Comparison of ENCODE assay signal across 10 mouse cellular contexts in genomic region chr6:91514135-91514534, GRCm38 (mm10). TPM values are rescaled to one million over a fixed set of nuclear protein-coding genes. Genes with fewer than 3 reads are reported as not detected.
DNase-seq lines count a peak whose midpoint lies in the region; ATAC-seq and TF ChIP-seq lines count a peak whose summit lies in the region.
"Had no signal": no experiment of that assay in that cellular context is flagged by ENCODE, and none has a peak within 500 bp of the region (broad histone marks: within the 10 kb centered on the region; RNA-seq: fewer than 3 reads in every experiment).

No protein-coding gene starts in this region.

- ATAC-seq in kidney, embryonic 15.5 days (replicated peaks; ENCODE audit: low FRiP score), result no peak
- ATAC-seq in embryonic facial prominence, embryonic 13.5 days (ENCODE audit: insufficient number of reproducible peaks, insufficient read depth, low FRiP score, low TSS enrichment, low read depth), result no peak
- ATAC-seq in liver, embryonic 13.5 days (ENCODE audit: low read depth), result no peak

- TF ChIP-seq EP300 in MEL (IDR thresholded peaks at IDR 0.05; ENCODE audit: low read depth in 1 of 2, low read length in 2 of 2), result peak in 1 of 2 experiments; percentile 55; a peak in 2 of 4 replicates

- H3K36me3 ChIP-seq in kidney, embryonic 15.5 days, result peaks cover 41% of the 10 kb centered on the region
- peaks cover 7 to 24% of the 10 kb centered on the region in 2 experiments; a peak in 3 of 4 replicates for H3K36me3 ChIP-seq in MEL (ENCODE audit: control insufficient read depth in 1 of 2, insufficient read depth in 2 of 2, low read length in 2 of 2)
- H3K36me3 ChIP-seq in embryonic facial prominence, embryonic 13.5 days, result peaks cover 20% of the 10 kb centered on the region
- peaks cover 20% of the 10 kb centered on the region for H3K36me3 ChIP-seq in liver, embryonic 13.5 days

- TF ChIP-seq RAD21 in MEL (IDR thresholded peaks at IDR 0.05; ENCODE audit: low read depth, low read length), result no peak

- H3K4me1 ChIP-seq in kidney, embryonic 15.5 days, result peaks cover 36% of the 10 kb centered on the region
- peaks cover 2 to 10% of the 10 kb centered on the region in 2 experiments; a peak in 3 of 4 replicates for H3K4me1 ChIP-seq in MEL (ENCODE audit: control insufficient read depth in 1 of 2, insufficient read depth in 2 of 2, low read length in 2 of 2)
- H3K4me1 ChIP-seq in embryonic facial prominence, embryonic 13.5 days, result peaks cover 22% of the 10 kb centered on the region
- peaks cover 40% of the 10 kb centered on the region for H3K4me1 ChIP-seq in liver, embryonic 13.5 days (replicated peaks)

- TF ChIP-seq POLR2A in MEL (IDR thresholded peaks at IDR 0.05; ENCODE audit: control insufficient read depth in 1 of 2, insufficient read depth in 1 of 2, low read depth in 1 of 2, low read length in 2 of 2, poor library complexity in 1 of 2), result no peak

- H3K27ac ChIP-seq in kidney, embryonic 15.5 days, result no peak overlapping the region
- H3K27ac ChIP-seq in MEL (ENCODE audit: control insufficient read depth, low read depth, low read length), result no peak overlapping the region; the same call in 1 of the 2 replicates
- H3K27ac ChIP-seq in embryonic facial prominence, embryonic 13.5 days, result no peak overlapping the region
- H3K27ac ChIP-seq in liver, embryonic 13.5 days, result no peak overlapping the region

- peak overlapping the region; percentile 63 for H3K4me3 ChIP-seq in kidney, embryonic 15.5 days (replicated peaks)
- no peak overlapping the region for H3K4me3 ChIP-seq in MEL (ENCODE audit: control insufficient read depth in 1 of 2, insufficient read depth in 1 of 2, low read depth in 2 of 2, low read length in 2 of 2)
- H3K4me3 ChIP-seq in embryonic facial prominence, embryonic 13.5 days, result no peak overlapping the region
- no peak overlapping the region for H3K4me3 ChIP-seq in liver, embryonic 13.5 days (replicated peaks)

- peaks cover 15% of the 10 kb centered on the region for H3K79me2 ChIP-seq in MEL (ENCODE audit: control insufficient read depth, insufficient read depth, low read length, poor library complexity)

- peak overlapping the region; percentile 70; the same call in 1 of the 2 replicates for H3K4me2 ChIP-seq in kidney, embryonic 15.5 days
- peak overlapping the region; percentile 82; the same call in 1 of the 2 replicates for H3K4me2 ChIP-seq in embryonic facial prominence, embryonic 13.5 days
- H3K4me2 ChIP-seq in liver, embryonic 13.5 days, result peak overlapping the region; percentile 96

- TF ChIP-seq CTCF in MEL (IDR thresholded peaks at IDR 0.05 in 2 of 3, conservative IDR thresholded peaks at IDR 0.05 in 1 of 3; ENCODE audit: control insufficient read depth in 1 of 3, insufficient read depth in 1 of 3, low read depth in 2 of 3, low read length in 3 of 3, poor library complexity in 1 of 3, severe bottlenecking in 1 of 3), result no peak

- H3K9me3 ChIP-seq in kidney, embryonic 15.5 days (replicated peaks), result no peaks in the 10 kb centered on the region
- H3K9me3 ChIP-seq in MEL (replicated peaks; ENCODE audit: insufficient read depth, low read length), result no peaks in the 10 kb centered on the region
- H3K9me3 ChIP-seq in embryonic facial prominence, embryonic 13.5 days, result no peaks in the 10 kb centered on the region
- H3K9me3 ChIP-seq in liver, embryonic 13.5 days (replicated peaks), result no peaks in the 10 kb centered on the region

- no peak overlapping the region for H3K9ac ChIP-seq in kidney, embryonic 15.5 days
- H3K9ac ChIP-seq in MEL (ENCODE audit: control insufficient read depth, low read depth, low read length, poor library complexity, severe bottlenecking), result no peak overlapping the region
- peak overlapping the region; percentile 95 for H3K9ac ChIP-seq in embryonic facial prominence, embryonic 13.5 days
- no peak overlapping the region for H3K9ac ChIP-seq in liver, embryonic 13.5 days

- no peak for DNase-seq in kidney, adult 9 months
- peak; percentile 29 for DNase-seq in MEL (ENCODE audit: low read depth, low spot score)
- DNase-seq in liver, embryonic 13.5 days, result no peak
- no peak for DNase-seq in spleen, adult 12 weeks (ENCODE audit: low spot score)
- no peak for DNase-seq in layer of hippocampus, adult 9-10 months (ENCODE audit: low spot score)
- DNase-seq: cerebellum, adult 9-11 months; gastrocnemius, postnatal 25 days; right cerebral cortex, adult 18-20 months had no signal

- no peaks in the 10 kb centered on the region for H3K27me3 ChIP-seq in kidney, embryonic 15.5 days
- no peaks in the 10 kb centered on the region for H3K27me3 ChIP-seq in MEL (ENCODE audit: control insufficient read depth in 1 of 2, insufficient read depth in 2 of 2, low read length in 2 of 2)
- H3K27me3 ChIP-seq in embryonic facial prominence, embryonic 13.5 days, result no peaks in the 10 kb centered on the region
- H3K27me3 ChIP-seq in liver, embryonic 13.5 days, result no peaks in the 10 kb centered on the region

TF ChIP-seq in MEL, 35 proteins besides CTCF, POLR2A, EP300 and RAD21:
- no peak for TF ChIP-seq ZC3H11A (IDR thresholded peaks at IDR 0.05; ENCODE audit: low read depth, low read length)
- TF ChIP-seq CHD2 (IDR thresholded peaks at IDR 0.05; ENCODE audit: low read length), result no peak
- no peak for TF ChIP-seq CHD1 (IDR thresholded peaks at IDR 0.05; ENCODE audit: low read depth, low read length)
- peak; percentile 93 for TF ChIP-seq ZNF384 (IDR thresholded peaks at IDR 0.05; ENCODE audit: low read depth, low read length)
- peak; percentile 70 for TF ChIP-seq GATA1 (IDR thresholded peaks at IDR 0.05; ENCODE audit: low read depth, low read length)
- TF ChIP-seq POLR2AphosphoS2 (IDR thresholded peaks at IDR 0.05; ENCODE audit: low read length), result no peak
- peak; percentile 58; the same call in 1 of the 2 replicates for TF ChIP-seq RCOR1 (IDR thresholded peaks at IDR 0.05; ENCODE audit: low read depth, low read length)
- no peak for TF ChIP-seq NELFE (IDR thresholded peaks at IDR 0.05; ENCODE audit: low read depth, low read length)
- no peak for TF ChIP-seq POLR2AphosphoS5 (IDR thresholded peaks at IDR 0.05; ENCODE audit: borderline replicate concordance, low read depth, low read length)
- peak; percentile 45; the same call in 1 of the 2 replicates for TF ChIP-seq ETS1 (IDR thresholded peaks at IDR 0.05; ENCODE audit: low read depth, low read length)
- no peak for TF ChIP-seq TCF12 (IDR thresholded peaks at IDR 0.05; ENCODE audit: low read depth, low read length)
- no peak for TF ChIP-seq MEF2A (IDR thresholded peaks at IDR 0.05; ENCODE audit: extremely low read depth, insufficient replicate concordance, low read depth, low read length, poor library complexity, severe bottlenecking)
- TF ChIP-seq UBTF (IDR thresholded peaks at IDR 0.05; ENCODE audit: borderline replicate concordance, insufficient read depth, low read depth, low read length), result no peak
- TF ChIP-seq MYB (IDR thresholded peaks at IDR 0.05; ENCODE audit: low read depth, low read length), result no peak
- 0 out of 2 replicates have a peak, but pooled peaks have one; percentile 8 for TF ChIP-seq MXI1 (IDR thresholded peaks at IDR 0.05; ENCODE audit: low read depth, low read length)
- 0 out of 2 replicates have a peak, but pooled peaks have one; percentile 34 for TF ChIP-seq ZKSCAN1 (IDR thresholded peaks at IDR 0.05; ENCODE audit: low read depth, low read length)
- no peak for TF ChIP-seq MAFK (IDR thresholded peaks at IDR 0.05; ENCODE audit: borderline replicate concordance, low read depth, low read length)
- TF ChIP-seq USF1 (IDR thresholded peaks at IDR 0.05; ENCODE audit: low read depth, low read length), result no peak
- no peak for TF ChIP-seq TAL1 (IDR thresholded peaks at IDR 0.05; ENCODE audit: low read length)
- no peak for TF ChIP-seq KAT2A (conservative IDR thresholded peaks at IDR 0.05; ENCODE audit: low read depth, low read length)
- no peak for TF ChIP-seq NRF1 (IDR thresholded peaks at IDR 0.05; ENCODE audit: insufficient read depth, low read depth, low read length, poor library complexity, severe bottlenecking)

RNA-seq across cellular contexts. Expression of gene Xpc, which starts 1.6 kb away (rescaled TPM):
- polyA plus RNA-seq in kidney, embryonic 15.5 days (2015; fragmentation: Nextera tagmentation; extraction: Ambion mirVana), result 25.1 and 25.5 TPM in 2 replicates
- total RNA-seq in MEL (2012; rRNA removed), result 12.6 and 15.3 TPM in 2 replicates
- 10 to 100 TPM in 1 of 2 experiments, not detected in 1; 15.5 TPM for polyA plus RNA-seq in MEL (2012; ENCODE audit: insufficient read depth in 1 of 2, insufficient read length in 2 of 2, low read depth in 1 of 2, low replicate concordance in 2 of 2, missing spikeins in 1 of 2)
- polyA plus RNA-seq in embryonic facial prominence, embryonic 13.5 days (2015; fragmentation: Nextera tagmentation; extraction: Ambion mirVana), result 20.9 and 21.0 TPM in 2 replicates
- 4.6 and 5.5 TPM in 2 replicates for polyA plus RNA-seq in liver, embryonic 13.5 days (2015; fragmentation: Nextera tagmentation; extraction: Ambion mirVana)

RNA-seq across cellular contexts. Expression of gene Lsm3, which starts 1.6 kb away (rescaled TPM):
- polyA plus RNA-seq in kidney, embryonic 15.5 days (2015; fragmentation: Nextera tagmentation; extraction: Ambion mirVana), result 280 and 313 TPM in 2 replicates
- 235 and 259 TPM in 2 replicates for total RNA-seq in MEL (2012; rRNA removed)
- 100 to 1,000 TPM in 1 of 2 experiments, not detected in 1; 238 TPM for polyA plus RNA-seq in MEL (2012; ENCODE audit: insufficient read depth in 1 of 2, insufficient read length in 2 of 2, low read depth in 1 of 2, low replicate concordance in 2 of 2, missing spikeins in 1 of 2)
- 281 and 293 TPM in 2 replicates for polyA plus RNA-seq in embryonic facial prominence, embryonic 13.5 days (2015; fragmentation: Nextera tagmentation; extraction: Ambion mirVana)
- polyA plus RNA-seq in liver, embryonic 13.5 days (2015; fragmentation: Nextera tagmentation; extraction: Ambion mirVana), result 173 and 175 TPM in 2 replicates

RNA-seq across cellular contexts. Expression of gene Tmem43, which starts 40.6 kb away (rescaled TPM):
- polyA plus RNA-seq in kidney, embryonic 15.5 days (2015; fragmentation: Nextera tagmentation; extraction: Ambion mirVana), result 44.7 and 46.5 TPM in 2 replicates
- 17.0 and 22.3 TPM in 2 replicates for total RNA-seq in MEL (2012; rRNA removed)
- 10 to 100 TPM in 1 of 2 experiments, not detected in 1; 23.7 TPM for polyA plus RNA-seq in MEL (2012; ENCODE audit: insufficient read depth in 1 of 2, insufficient read length in 2 of 2, low read depth in 1 of 2, low replicate concordance in 2 of 2, missing spikeins in 1 of 2)
- polyA plus RNA-seq in embryonic facial prominence, embryonic 13.5 days (2015; fragmentation: Nextera tagmentation; extraction: Ambion mirVana), result 59.0 and 61.7 TPM in 2 replicates
- polyA plus RNA-seq in liver, embryonic 13.5 days (2015; fragmentation: Nextera tagmentation; extraction: Ambion mirVana), result 12.2 and 14.3 TPM in 2 replicates

RNA-seq across cellular contexts. Expression of gene Chchd4, which starts 40.8 kb away (rescaled TPM):
- 30.2 and 30.7 TPM in 2 replicates for polyA plus RNA-seq in kidney, embryonic 15.5 days (2015; fragmentation: Nextera tagmentation; extraction: Ambion mirVana)
- total RNA-seq in MEL (2012; rRNA removed), result 43.5 and 54.8 TPM in 2 replicates
- 10 to 100 TPM in 1 of 2 experiments, not detected in 1; 38.5 TPM for polyA plus RNA-seq in MEL (2012; ENCODE audit: insufficient read depth in 1 of 2, insufficient read length in 2 of 2, low read depth in 1 of 2, low replicate concordance in 2 of 2, missing spikeins in 1 of 2)
- 20.2 and 21.7 TPM in 2 replicates for polyA plus RNA-seq in embryonic facial prominence, embryonic 13.5 days (2015; fragmentation: Nextera tagmentation; extraction: Ambion mirVana)
- polyA plus RNA-seq in liver, embryonic 13.5 days (2015; fragmentation: Nextera tagmentation; extraction: Ambion mirVana), result 24.0 and 24.2 TPM in 2 replicates
